Mouse (Mus musculus) limb, embryonic 10.5 days (tissue): ENCODE results near the gene Catsper3. TPM values are rescaled to one million over a fixed set of nuclear protein-coding genes. Genes with fewer than 3 reads are reported as not detected.

Source experiments
- DNase-seq: peaks from one replicate; pipeline ENCODE4 v3.0.0-alpha.2; 2017; ENCODE audit warnings: low spot score
- H3K27ac ChIP-seq: fragments of 300-500 bp; sonication (generic); 2 replicates; pipeline ENCODE4 v1.5.1; 2016; ENCODE audit warnings: mild to moderate bottlenecking
- H3K27me3 ChIP-seq: fragments of 300-500 bp; sonication (generic); 2 replicates; pipeline ENCODE4 v1.6.1; 2016; ENCODE audit warnings: low read depth, mild to moderate bottlenecking; ENCODE audit not compliant: poor library complexity, severe bottlenecking
- H3K36me3 ChIP-seq: fragments of 300-500 bp; sonication (generic); 2 replicates; pipeline ENCODE4 v1.6.1; 2016; ENCODE audit warnings: mild to moderate bottlenecking, moderate library complexity
- H3K4me1 ChIP-seq: fragments of 300-500 bp; sonication (generic); 2 replicates; pipeline ENCODE4 v1.6.1; 2016
- H3K4me3 ChIP-seq: fragments of 300-500 bp; sonication (generic); 2 replicates; pipeline ENCODE4 v1.5.1; 2016; ENCODE audit warnings: mild to moderate bottlenecking, moderate library complexity
- H3K9me3 ChIP-seq: fragments of 300-500 bp; sonication (generic); replicated peaks from 2 replicates; pipeline ENCODE4 v1.6.1; 2016; ENCODE audit warnings: mild to moderate bottlenecking
- WGBS: fragments of 180-500 bp; shearing (Covaris S2); methylation state at CpG from one replicate; pipeline ENCODE4 v1.1.7; 2016; 5-methylcytosine and 5-hydroxymethylcytosine counted together
- polyA plus RNA-seq: library from polyadenylated mRNA; unstranded; fragments of >200 nt; fragmentation: Nextera tagmentation; extraction: Ambion mirVana; gene quantifications from 2 replicates; pipeline ENCODE4 v1.2.1, GENCODE M21; 2016

Gene Catsper3
- polyA plus RNA-seq, 1 experiment from 2014 or later, result 0.25 TPM

DNA sequence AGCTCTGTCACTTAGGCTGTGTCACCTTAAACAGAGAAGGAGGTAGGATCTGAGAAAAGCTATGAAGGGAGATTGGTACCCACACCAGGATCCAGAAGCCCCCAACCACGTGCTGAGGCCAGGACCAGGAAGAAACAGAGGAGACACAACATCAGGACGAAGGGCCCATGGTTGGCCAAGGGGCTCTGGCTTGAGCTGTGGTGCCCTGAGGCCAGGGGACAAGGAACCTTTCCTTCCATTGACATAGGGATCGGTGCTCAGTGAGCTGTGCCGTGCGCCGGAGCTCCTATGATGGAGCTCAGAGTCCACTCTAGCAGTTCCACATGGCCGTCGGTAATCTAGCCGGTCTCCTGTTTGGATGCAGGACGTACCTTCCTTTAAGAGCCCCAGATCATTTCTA, 25.3 kb downstream of the Catsper3 start:
- Histone ChIP-seq H3K4me3 (no peak overlapping the region), H3K36me3 (no peaks in the 10 kb centered on the region), H3K27me3 (no peaks in the 10 kb centered on the region), H3K9me3 (no peaks in the 10 kb centered on the region), H3K4me1 (peaks cover 10% of the 10 kb centered on the region; the same call in 1 of the 2 replicates), H3K27ac (no peak overlapping the region)
- DNase-seq, result no peak
- 92% methylated on average over 10 of the region's 10 CpGs for WGBS

DNA sequence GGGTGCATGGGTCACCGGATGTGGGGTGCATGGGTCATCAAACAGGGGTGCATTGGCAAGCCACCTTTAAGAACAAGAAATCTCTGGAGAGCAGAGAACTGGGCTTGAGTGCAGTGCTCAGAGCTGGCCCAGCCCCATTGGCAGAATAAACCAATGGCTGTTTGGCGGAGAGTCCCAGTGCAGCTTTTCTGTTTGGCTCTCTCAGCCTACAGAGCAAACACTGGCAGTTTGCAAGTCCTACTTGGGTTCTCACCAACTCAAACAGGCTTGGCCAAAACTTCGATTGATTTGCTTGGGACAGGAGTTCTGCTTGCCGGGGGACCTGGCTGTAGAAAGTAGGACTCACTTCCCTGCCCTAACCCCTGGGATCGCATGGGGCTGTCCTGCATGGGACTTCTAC, 26.6 kb downstream of the Catsper3 start:
- Histone ChIP-seq H3K27ac (no peak overlapping the region), H3K9me3 (no peaks in the 10 kb centered on the region), H3K27me3 (peaks cover 4% of the 10 kb centered on the region; the same call in 1 of the 2 replicates), H3K4me3 (no peak overlapping the region), H3K36me3 (no peaks in the 10 kb centered on the region), H3K4me1 (peaks cover 10% of the 10 kb centered on the region; the same call in 1 of the 2 replicates)
- DNase-seq, result no peak
- WGBS, result 81% methylated on average over 5 of the region's 5 CpGs

DNA sequence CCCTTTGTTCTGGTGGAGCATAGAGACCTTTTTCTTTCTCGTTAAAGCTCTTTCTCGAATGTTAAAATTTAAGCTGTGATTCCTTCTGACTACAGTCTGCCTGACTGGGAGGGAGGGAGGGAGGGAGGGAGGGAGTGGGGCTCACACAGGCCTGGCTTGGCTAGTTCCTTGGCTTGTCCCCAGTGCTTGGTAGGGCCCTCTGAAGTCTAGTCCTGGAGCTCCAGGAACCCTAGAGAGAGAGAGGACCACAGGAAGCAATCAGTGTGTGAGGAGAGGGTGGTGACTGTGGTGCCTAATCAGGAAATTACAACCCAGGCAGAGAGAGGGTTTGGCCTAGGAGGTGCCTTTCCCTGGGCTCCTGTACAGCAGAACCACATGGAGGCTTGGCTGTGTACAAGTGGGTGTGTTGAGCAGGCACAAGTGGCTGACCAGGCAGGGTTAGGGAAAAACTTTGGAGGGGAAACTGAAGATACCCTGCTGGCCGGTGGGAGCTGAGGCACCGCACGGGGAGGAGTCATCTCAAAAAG, 29.2 kb downstream of the Catsper3 start:
- WGBS, result 69% methylated on average over 5 of the region's 5 CpGs
- no peaks in the 10 kb centered on the region for H3K36me3 ChIP-seq
- peak overlapping the region; percentile 31; the same call in 1 of the 2 replicates for H3K27ac ChIP-seq
- no peak overlapping the region for H3K4me3 ChIP-seq
- H3K9me3 ChIP-seq, result no peaks in the 10 kb centered on the region
- peaks cover 4% of the 10 kb centered on the region; the same call in 1 of the 2 replicates for H3K27me3 ChIP-seq
- peaks cover 12% of the 10 kb centered on the region; the same call in 1 of the 2 replicates for H3K4me1 ChIP-seq
- DNase-seq, result no peak

DNA sequence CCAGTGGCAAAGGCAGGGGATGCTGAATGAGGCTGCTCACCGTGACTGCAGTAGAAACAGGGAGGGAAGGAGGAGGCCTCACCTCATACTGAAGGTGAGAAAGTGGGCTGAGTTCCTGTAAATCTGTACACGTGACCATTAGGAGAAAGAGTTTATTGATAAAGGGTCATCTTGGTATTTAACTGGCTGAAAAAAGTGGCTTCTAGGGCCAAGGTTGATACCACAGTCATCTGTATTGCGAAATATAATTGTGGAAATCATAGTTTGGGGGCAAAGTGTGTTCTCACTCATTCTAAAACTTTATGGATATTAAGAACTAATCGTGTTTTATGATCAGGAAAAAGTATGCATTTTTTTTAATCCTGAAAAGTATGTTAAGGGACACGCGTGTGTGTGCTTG, 30.5 kb downstream of the Catsper3 start:
- Histone ChIP-seq H3K36me3 (no peaks in the 10 kb centered on the region), H3K4me1 (peaks cover 12% of the 10 kb centered on the region; the same call in 1 of the 2 replicates), H3K27me3 (peaks cover 4% of the 10 kb centered on the region; the same call in 1 of the 2 replicates), H3K9me3 (no peaks in the 10 kb centered on the region), H3K4me3 (no peak overlapping the region), H3K27ac (no peak overlapping the region)
- 82% methylated on average over 6 of the region's 6 CpGs for WGBS
- DNase-seq, result no peak

DNA sequence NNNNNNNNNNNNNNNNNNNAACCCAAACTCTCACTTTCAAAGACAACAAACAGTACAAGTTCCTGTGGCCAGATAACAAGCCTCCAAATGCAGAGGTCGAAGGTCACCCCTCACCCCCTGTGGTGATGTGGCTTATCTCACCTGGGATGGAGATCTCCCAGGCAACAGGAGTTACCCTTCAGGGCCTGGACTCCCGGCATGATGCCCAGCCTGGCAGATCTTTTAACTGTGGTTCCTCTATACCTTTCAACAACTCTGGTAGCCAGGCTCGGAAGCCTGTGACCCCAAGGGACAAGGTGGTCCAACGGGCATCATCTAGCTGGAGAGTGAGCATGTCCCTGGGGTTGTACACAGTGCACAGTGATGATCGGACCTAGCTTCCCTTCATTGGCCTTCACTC, 38.1 kb downstream of the Catsper3 start:
- Histone ChIP-seq H3K9me3 (no peaks in the 10 kb centered on the region), H3K4me1 (peaks cover 35% of the 10 kb centered on the region), H3K27ac (no peak overlapping the region), H3K27me3 (peaks cover 65% of the 10 kb centered on the region), H3K4me3 (no peak overlapping the region), H3K36me3 (peaks cover 21% of the 10 kb centered on the region; the same call in 1 of the 2 replicates)
- 72% methylated on average over 5 of the region's 5 CpGs for WGBS
- no peak for DNase-seq

DNA sequence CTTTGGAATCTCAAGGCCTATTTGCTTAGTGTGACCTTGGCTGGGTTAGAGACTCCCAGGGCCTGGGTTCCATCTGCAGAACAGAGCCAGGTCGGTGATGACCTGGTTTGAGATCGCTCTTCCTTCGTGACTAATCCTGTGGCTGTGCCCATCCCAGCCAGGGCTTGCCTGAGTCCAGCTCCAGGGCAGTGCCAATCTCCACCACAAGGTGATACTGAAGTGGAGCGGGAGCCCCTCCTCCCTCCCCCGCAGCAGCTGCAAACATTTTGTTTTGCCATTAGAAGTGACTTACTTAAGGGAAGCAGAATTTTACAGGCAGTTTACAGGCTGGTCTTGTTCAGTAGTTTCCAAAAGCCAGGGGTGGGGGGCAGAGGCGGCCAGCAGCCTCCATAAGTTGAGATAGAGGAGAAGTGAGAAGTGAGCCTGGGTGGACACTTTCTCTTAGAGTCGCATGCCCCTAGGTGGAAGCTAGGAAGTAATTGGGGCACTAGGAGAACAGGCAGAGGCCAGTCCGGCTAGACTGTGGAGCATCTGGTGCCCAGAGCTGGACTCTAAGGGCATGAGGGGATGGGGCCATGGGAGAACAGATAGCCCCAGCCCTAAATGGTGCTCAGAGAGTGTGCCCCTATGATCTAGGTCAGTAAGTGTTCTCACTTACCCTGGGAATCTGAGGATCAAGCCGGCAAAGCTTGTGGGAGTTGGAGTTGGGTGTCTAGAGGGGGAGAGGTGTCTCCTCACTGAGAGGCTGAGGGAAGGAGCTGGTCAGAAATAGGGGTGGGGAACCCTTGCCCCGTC, 40.0 kb downstream of the Catsper3 start:
- Histone ChIP-seq H3K9me3 (no peaks in the 10 kb centered on the region), H3K4me3 (peak overlapping the region; percentile 56), H3K27ac (peak overlapping the region; percentile 90), H3K4me1 (peaks cover 47% of the 10 kb centered on the region), H3K27me3 (peaks cover 84% of the 10 kb centered on the region), H3K36me3 (peaks cover 31% of the 10 kb centered on the region; the same call in 1 of the 2 replicates)
- peak; percentile 51 for DNase-seq
- WGBS, result 7% methylated on average over 10 of the region's 10 CpGs

DNA sequence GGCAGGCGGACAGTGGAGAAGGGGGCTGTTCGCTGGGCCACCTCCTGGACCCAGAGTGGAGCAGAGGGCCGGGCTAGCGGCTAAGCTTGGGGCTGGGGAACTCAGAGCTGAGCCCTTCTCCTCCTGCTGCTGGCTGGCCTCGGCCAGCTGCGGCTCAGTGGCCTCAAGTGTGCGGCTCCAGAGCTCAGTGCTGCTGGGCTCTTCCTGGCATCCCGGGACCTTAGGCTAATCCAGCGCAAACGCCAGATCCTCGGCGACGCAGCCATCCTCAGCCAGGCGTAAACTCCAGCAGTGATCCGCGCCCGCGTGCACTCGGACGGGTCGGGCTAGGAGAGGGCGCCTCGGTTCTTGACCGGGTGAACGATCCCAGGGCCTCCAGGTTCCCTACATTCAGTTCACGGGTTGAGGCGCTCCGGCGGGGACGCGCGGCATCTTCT, 40.9 kb downstream of the Catsper3 start:
- WGBS, result 1% methylated on average over 32 of the region's 32 CpGs
- Histone ChIP-seq H3K27me3 (peaks cover 93% of the 10 kb centered on the region), H3K9me3 (no peaks in the 10 kb centered on the region), H3K4me1 (peaks cover 53% of the 10 kb centered on the region), H3K4me3 (peak overlapping the region; percentile 56), H3K27ac (peak overlapping the region; percentile 90), H3K36me3 (peaks cover 31% of the 10 kb centered on the region; the same call in 1 of the 2 replicates)
- DNase-seq, result peak; percentile 75

DNA sequence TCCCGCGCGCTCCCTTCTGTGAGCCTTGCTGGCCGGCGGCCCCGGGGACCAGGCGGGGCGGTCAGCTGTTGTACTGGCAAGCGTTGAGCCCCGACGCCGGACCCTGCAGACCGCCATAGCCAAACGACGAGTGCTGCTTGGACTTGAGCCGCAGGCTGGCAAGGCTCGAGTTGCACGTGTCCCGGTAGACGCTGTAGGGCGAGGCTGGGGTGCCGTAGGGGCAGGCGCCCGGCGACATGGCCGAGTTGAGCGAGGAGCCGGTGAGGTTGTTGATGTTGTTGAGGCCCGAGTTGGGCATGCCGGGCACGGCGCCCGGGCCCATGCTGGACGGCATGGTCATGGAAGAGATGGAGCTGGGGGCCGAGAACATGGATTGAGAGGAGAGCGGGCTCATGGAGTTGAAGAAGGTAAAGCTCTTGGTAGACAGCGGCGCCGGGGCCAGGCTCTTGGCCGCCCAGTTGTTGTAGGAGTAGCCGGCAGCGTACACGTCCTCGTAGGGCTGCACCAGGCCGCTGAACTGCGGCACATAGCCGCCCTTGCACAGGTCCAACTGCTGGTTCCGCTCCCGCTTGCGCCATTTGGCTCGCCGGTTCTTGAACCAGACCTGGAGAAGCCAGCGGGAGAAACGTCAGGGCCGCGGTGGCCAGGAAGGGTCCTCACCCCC, 41.8 kb downstream of the Catsper3 start:
- DNase-seq, result peak; percentile 74
- Histone ChIP-seq H3K36me3 (peaks cover 31% of the 10 kb centered on the region; the same call in 1 of the 2 replicates), H3K27me3 (peaks cover 94% of the 10 kb centered on the region), H3K27ac (peak overlapping the region; percentile 90), H3K9me3 (no peaks in the 10 kb centered on the region), H3K4me1 (peaks cover 61% of the 10 kb centered on the region), H3K4me3 (peak overlapping the region; percentile 56)
- 1% methylated on average over 56 of the region's 56 CpGs for WGBS

DNA sequence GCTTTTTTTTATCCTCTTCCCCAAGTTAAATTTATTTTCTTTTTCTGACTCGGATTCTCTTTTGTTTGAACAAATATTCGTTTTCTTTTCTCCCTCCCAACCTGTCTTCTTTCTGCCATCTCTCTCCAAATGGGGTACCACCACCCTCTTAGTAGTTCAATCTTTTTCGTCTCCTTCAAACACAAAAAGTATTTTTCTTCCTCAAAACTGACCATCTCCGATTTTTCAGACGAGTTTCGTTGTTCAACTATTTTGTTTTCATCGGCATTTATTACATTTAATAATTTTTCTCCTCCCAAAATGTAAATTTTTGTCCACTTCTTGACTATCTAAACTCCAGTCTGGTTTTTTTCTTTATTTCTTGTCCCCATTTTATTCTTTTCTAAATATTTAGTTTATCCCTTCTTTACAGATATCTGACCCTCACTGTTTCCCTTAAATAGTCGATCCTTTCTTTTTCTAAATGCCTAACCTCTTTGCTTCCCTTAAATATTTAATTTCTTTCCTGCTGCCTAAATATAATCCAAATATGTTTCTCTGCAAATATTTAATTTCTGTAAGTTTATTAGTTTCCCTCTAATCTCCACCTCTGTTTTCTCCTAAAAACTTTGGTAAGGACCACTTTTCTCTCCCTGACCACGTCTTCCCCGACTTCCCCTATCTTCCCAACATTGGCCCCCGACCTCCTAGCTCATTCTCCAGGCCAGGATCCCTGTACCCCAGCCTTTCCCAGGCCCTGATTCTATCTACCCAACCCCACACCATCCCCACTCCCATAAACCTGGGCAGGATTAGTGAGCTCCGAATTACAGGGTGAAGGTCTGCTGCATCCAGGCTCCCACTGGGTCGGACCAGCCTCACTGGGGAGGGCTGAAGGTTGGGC, 42.7 kb downstream of the Catsper3 start:
- WGBS, result 4% methylated on average over 13 of the region's 13 CpGs
- Histone ChIP-seq H3K4me1 (peaks cover 69% of the 10 kb centered on the region), H3K27ac (peak overlapping the region; percentile 90), H3K27me3 (peaks cover 94% of the 10 kb centered on the region), H3K36me3 (peaks cover 31% of the 10 kb centered on the region; the same call in 1 of the 2 replicates), H3K4me3 (peak overlapping the region; percentile 56), H3K9me3 (no peaks in the 10 kb centered on the region)
- DNase-seq, result peak; percentile 66

DNA sequence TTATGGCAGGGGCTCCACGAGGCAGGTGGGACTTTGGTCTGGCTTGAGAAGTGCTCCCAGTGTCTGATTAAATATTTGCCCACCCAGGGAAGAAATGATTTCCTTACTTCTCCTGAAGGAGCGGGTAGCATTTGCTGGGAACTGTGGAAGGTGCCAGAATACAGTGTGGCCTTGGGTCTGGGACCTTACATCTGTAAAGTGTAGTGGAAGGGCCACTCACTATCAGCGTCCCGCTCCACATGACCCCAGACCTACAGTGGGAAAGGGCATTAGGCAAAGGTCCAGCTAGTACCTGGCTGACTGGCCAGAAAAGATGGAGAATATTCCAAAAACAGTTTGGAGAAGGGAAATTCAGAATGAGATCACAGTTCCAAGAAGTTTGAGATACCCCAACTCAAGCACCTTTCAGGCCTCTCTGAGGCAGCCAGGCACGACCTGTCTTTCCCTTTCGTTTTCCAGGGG, 43.3 kb downstream of the Catsper3 start:
- peaks cover 94% of the 10 kb centered on the region for H3K27me3 ChIP-seq
- under 1% methylated on average over 6 of the region's 6 CpGs for WGBS
- peak overlapping the region; percentile 56 for H3K4me3 ChIP-seq
- peak; percentile 70 for DNase-seq
- H3K4me1 ChIP-seq, result peaks cover 76% of the 10 kb centered on the region
- H3K9me3 ChIP-seq, result no peaks in the 10 kb centered on the region
- H3K36me3 ChIP-seq, result peaks cover 31% of the 10 kb centered on the region; the same call in 1 of the 2 replicates
- peak overlapping the region; percentile 90 for H3K27ac ChIP-seq

DNA sequence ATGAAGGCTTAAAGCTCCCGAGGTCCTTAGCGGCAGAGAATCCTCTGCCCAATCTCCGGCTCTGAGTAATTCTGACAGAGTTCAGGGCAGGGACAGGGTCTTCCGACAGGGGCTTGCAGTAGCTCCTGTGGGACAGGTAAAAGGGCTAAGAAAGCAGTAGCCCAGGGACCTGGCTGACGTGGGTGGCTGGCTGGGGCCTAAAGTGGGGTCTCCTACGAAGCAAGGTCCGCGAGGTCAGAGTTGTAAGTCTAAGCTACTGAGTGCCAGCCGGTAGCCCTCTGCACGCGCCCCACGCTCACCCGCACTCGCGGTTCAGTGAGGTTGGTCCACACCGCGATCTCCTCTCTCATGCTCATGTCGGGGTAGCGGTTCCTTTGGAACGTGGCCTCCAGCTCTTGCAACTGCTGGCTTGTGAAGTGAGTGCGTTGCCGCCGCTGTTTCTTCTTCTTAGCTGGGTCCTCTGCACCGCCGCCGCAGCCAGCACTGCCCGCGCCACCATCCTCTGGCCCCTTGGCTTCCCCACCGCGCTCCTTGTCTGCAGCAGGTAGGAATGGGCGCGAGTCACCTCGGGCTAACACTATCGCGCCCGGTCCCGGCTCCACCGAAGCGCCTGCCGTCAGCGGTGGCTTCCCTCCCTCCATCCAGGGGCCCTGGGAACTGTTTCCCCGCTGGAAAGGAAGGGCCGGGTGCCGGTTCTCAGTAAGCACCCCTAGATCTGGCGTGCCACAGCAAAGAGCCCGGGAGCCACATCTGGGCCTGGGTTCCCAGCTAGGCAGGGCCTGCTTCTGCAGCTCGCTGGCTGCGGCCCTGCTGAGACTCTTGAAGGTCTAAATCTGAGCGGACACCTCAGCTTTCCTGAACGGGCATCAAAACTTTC, 44.0 kb downstream of the Catsper3 start:
- H3K36me3 ChIP-seq, result peaks cover 26% of the 10 kb centered on the region; the same call in 1 of the 2 replicates
- H3K27me3 ChIP-seq, result peaks cover 94% of the 10 kb centered on the region
- peaks cover 74% of the 10 kb centered on the region for H3K4me1 ChIP-seq
- peak overlapping the region; percentile 56 for H3K4me3 ChIP-seq
- WGBS, result under 1% methylated on average over 50 of the region's 50 CpGs
- no peaks in the 10 kb centered on the region for H3K9me3 ChIP-seq
- DNase-seq, result peak; percentile 74
- peak overlapping the region; percentile 90 for H3K27ac ChIP-seq
